ENCODE assay signal across 26 mouse cellular contexts in genomic region chr12:102290662-102291061, GRCm38 (mm10). TPM values are rescaled to one million over a fixed set of nuclear protein-coding genes. Genes with fewer than 3 reads are reported as not detected.
DNase-seq lines count a peak whose midpoint lies in the region; ATAC-seq and TF ChIP-seq lines count a peak whose summit lies in the region.
"Had no signal": no experiment of that assay in that cellular context is flagged by ENCODE, and none has a peak within 500 bp of the region (broad histone marks: within the 10 kb centered on the region; RNA-seq: fewer than 3 reads in every experiment).

No protein-coding gene starts in this region.

- H3K79me2 ChIP-seq in MEL (ENCODE audit: control insufficient read depth, insufficient read depth, low read length, poor library complexity), result no peaks in the 10 kb centered on the region

- TF ChIP-seq RAD21 in MEL (IDR thresholded peaks at IDR 0.05; ENCODE audit: low read depth, low read length), result no peak

- peak; percentile 28 for DNase-seq in MEL (ENCODE audit: low read depth, low spot score)
- no peak for DNase-seq in adrenal gland, postnatal 10 days
- no peak for DNase-seq in left cerebral cortex, postnatal 4 days
- DNase-seq in cerebellum, postnatal 36 days, result no peak
- DNase-seq: adrenal gland, adult 2 months; adrenal gland, postnatal 25 days; cerebellum, adult 11-12 months; cerebellum, adult 8-10 months; cerebellum, postnatal 14 days; embryo, embryonic 11 days; gastrocnemius, postnatal 10 days; gastrocnemius, postnatal 36 days; heart, postnatal 10 days; heart, postnatal 4 days had no signal

- no peak overlapping the region for H3K9ac ChIP-seq in MEL (ENCODE audit: control insufficient read depth, low read depth, low read length, poor library complexity, severe bottlenecking)
- H3K9ac ChIP-seq: forebrain, embryonic 13.5 days; heart, embryonic 12.5 days; heart, embryonic 15.5 days; hindbrain, embryonic 12.5 days; hindbrain, embryonic 15.5 days had no signal

- no peak for TF ChIP-seq POLR2A in MEL (IDR thresholded peaks at IDR 0.05; ENCODE audit: control insufficient read depth in 1 of 2, insufficient read depth in 1 of 2, low read depth in 1 of 2, low read length in 2 of 2, poor library complexity in 1 of 2)

- no peak overlapping the region for H3K27ac ChIP-seq in MEL (ENCODE audit: control insufficient read depth, low read depth, low read length)
- H3K27ac ChIP-seq: forebrain, embryonic 10.5 days; forebrain, embryonic 13.5 days; hindbrain, embryonic 12.5 days; hindbrain, embryonic 15.5 days had no signal

- no peak for TF ChIP-seq EP300 in MEL (IDR thresholded peaks at IDR 0.05; ENCODE audit: low read depth in 1 of 2, low read length in 2 of 2)

- peaks cover 0 to 2% of the 10 kb centered on the region in 2 experiments; a peak in 1 of 4 replicates for H3K4me1 ChIP-seq in MEL (ENCODE audit: control insufficient read depth in 1 of 2, insufficient read depth in 2 of 2, low read length in 2 of 2)
- H3K4me1 ChIP-seq in megakaryocyte, embryonic 14.5 days, result peaks cover 100% of the 10 kb centered on the region

- TF ChIP-seq CTCF in MEL (IDR thresholded peaks at IDR 0.05 in 2 of 3, conservative IDR thresholded peaks at IDR 0.05 in 1 of 3; ENCODE audit: control insufficient read depth in 1 of 3, insufficient read depth in 1 of 3, low read depth in 2 of 3, low read length in 3 of 3, poor library complexity in 1 of 3, severe bottlenecking in 1 of 3), result no peak

- H3K27me3 ChIP-seq in MEL (ENCODE audit: control insufficient read depth in 1 of 2, insufficient read depth in 2 of 2, low read length in 2 of 2), result 0 out of 4 replicates have a peak, but pooled peaks cover 0 to 1% of the 10 kb centered on the region in 2 experiments
- no peaks in the 10 kb centered on the region for H3K27me3 ChIP-seq in megakaryocyte, embryonic 14.5 days (replicated peaks)
- H3K27me3 ChIP-seq: CH12.LX; forebrain, embryonic 13.5 days; heart, embryonic 12.5 days; heart, embryonic 15.5 days; hindbrain, embryonic 15.5 days had no signal

- no peak overlapping the region for H3K4me3 ChIP-seq in MEL (ENCODE audit: control insufficient read depth in 1 of 2, insufficient read depth in 1 of 2, low read depth in 2 of 2, low read length in 2 of 2)
- peak overlapping the region; percentile 55 for H3K4me3 ChIP-seq in megakaryocyte, embryonic 14.5 days (replicated peaks)
- H3K4me3 ChIP-seq: forebrain, embryonic 10.5 days; forebrain, embryonic 13.5 days; heart, embryonic 12.5 days; heart, embryonic 15.5 days; hindbrain, embryonic 12.5 days; hindbrain, embryonic 15.5 days had no signal

- peak; percentile 55 for ATAC-seq in granulocyte monocyte progenitor cell, adult 5-6 weeks (replicated peaks; ENCODE audit: poor library complexity, severe bottlenecking)
- peak; percentile 36; the same call in 1 of the 2 replicates for ATAC-seq in neutrophil, adult 5-6 weeks (ENCODE audit: extremely low read depth, insufficient number of reproducible peaks, low FRiP score, poor library complexity, severe bottlenecking)
- ATAC-seq: forebrain, embryonic 13.5 days; forebrain, embryonic 16.5 days had no signal

- no peaks in the 10 kb centered on the region for H3K9me3 ChIP-seq in MEL (replicated peaks; ENCODE audit: insufficient read depth, low read length)
- H3K9me3 ChIP-seq in megakaryocyte, embryonic 14.5 days, result no peaks in the 10 kb centered on the region
- H3K9me3 ChIP-seq: forebrain, embryonic 10.5 days; forebrain, embryonic 13.5 days; G1E; heart, embryonic 12.5 days; heart, embryonic 15.5 days; hindbrain, embryonic 12.5 days; hindbrain, embryonic 15.5 days had no signal

- no peaks in the 10 kb centered on the region for H3K36me3 ChIP-seq in MEL (ENCODE audit: control insufficient read depth in 1 of 2, insufficient read depth in 2 of 2, low read length in 2 of 2)
- H3K36me3 ChIP-seq in megakaryocyte, embryonic 14.5 days (replicated peaks; ENCODE audit: low read length), result peaks cover 96% of the 10 kb centered on the region
- H3K36me3 ChIP-seq: forebrain, embryonic 10.5 days; G1E; heart, embryonic 15.5 days; hindbrain, embryonic 12.5 days; hindbrain, embryonic 15.5 days had no signal

- intact Hi-C loops in left cerebral cortex, postnatal 4 days (cut with DNase I), result no loop called here

TF ChIP-seq in MEL, 35 proteins besides CTCF, POLR2A, EP300 and RAD21:
- TF ChIP-seq MYC (IDR thresholded peaks at IDR 0.05; ENCODE audit: low read depth, low read length) (0 out of 2 replicates have a peak, but pooled peaks have one; percentile 40), CHD1 (IDR thresholded peaks at IDR 0.05; ENCODE audit: low read depth, low read length) (no peak)

RNA-seq across cellular contexts. Expression of gene Rin3, which starts 7.8 kb away (rescaled TPM):
- 14.8 and 17.5 TPM in 2 replicates for total RNA-seq in MEL (2012; rRNA removed)
- polyA plus RNA-seq in MEL (2012; ENCODE audit: insufficient read depth in 1 of 2, insufficient read length in 2 of 2, low read depth in 1 of 2, low replicate concordance in 2 of 2, missing spikeins in 1 of 2), result 10 to 100 TPM in 1 of 2 experiments, not detected in 1; 38.9 TPM
- 263 and 340 TPM in 2 replicates for total RNA-seq in granulocyte monocyte progenitor cell, adult 5-6 weeks (2014; fragmentation: Nextera tagmentation)
- total RNA-seq in granulocyte monocyte progenitor cell, adult 5-6 weeks (2017), result 64.3 and 71.5 TPM in 2 replicates
- 117 and 151 TPM in 2 replicates for polyA plus RNA-seq in megakaryocyte, embryonic 14.5 days (2012; ENCODE audit: insufficient read depth, low replicate concordance)
- 196 and 218 TPM in 2 replicates for total RNA-seq in neutrophil, adult 5-6 weeks (2017)
- 10 to 100 TPM; 19.2 to 21.6 TPM for total RNA-seq in adrenal gland, postnatal 10 days (2021)
- 1 to 10 TPM; 4.0 to 4.5 TPM for total RNA-seq in left cerebral cortex, postnatal 4 days (2021)
